Mouse (Mus musculus) brain, embryonic 14.5 days (tissue): ENCODE results near the gene Rreb1. TPM values are rescaled to one million over a fixed set of nuclear protein-coding genes. Genes with fewer than 3 reads are reported as not detected.

Source experiments
- DNase-seq: peaks from one replicate; pipeline ENCODE4 v3.0.0-alpha.2; 2011; ENCODE audit warnings: low read depth
- CTCF ChIP-seq: fragments of 200-500 bp; IDR thresholded peaks from 2 replicates; pipeline ENCODE4 v1.5.1; 2012; ENCODE audit warnings: inconsistent platforms, mild to moderate bottlenecking, moderate library complexity, borderline replicate concordance; ENCODE audit not compliant: insufficient read depth, insufficient read length; ENCODE audit errors: extremely low read depth
- POLR2A ChIP-seq: fragments of 200-500 bp; IDR thresholded peaks from 2 replicates; pipeline ENCODE4 v1.6.1; 2012; ENCODE audit warnings: mild to moderate bottlenecking, inconsistent platforms, borderline replicate concordance; ENCODE audit not compliant: poor library complexity, insufficient read depth, insufficient read length, severe bottlenecking; ENCODE audit errors: extremely low read depth
- polyA plus RNA-seq: library from polyadenylated mRNA; depleted of rRNA; stranded (reverse); fragments of >200 nt; gene quantifications from 2 replicates; pipeline ENCODE4 v1.2.3, GENCODE M21; 2012

The Rreb1 gene
- polyA plus RNA-seq, 1 experiment, result 8.0 TPM

GRCm38 (mm10) chr13:37875919-37876318 lies 97.7 kb downstream of the Rreb1 start:
- no peak for TF ChIP-seq CTCF
- TF ChIP-seq POLR2A, result no peak
- DNase-seq, result no peak

GRCm38 (mm10) chr13:37876366-37876765 lies 98.2 kb downstream of the Rreb1 start:
- DNase-seq, result no peak
- no peak for TF ChIP-seq POLR2A
- TF ChIP-seq CTCF, result no peak

GRCm38 (mm10) chr13:37876836-37877235 lies 98.6 kb downstream of the Rreb1 start:
- no peak for DNase-seq
- TF ChIP-seq POLR2A (no peak), CTCF (no peak)

- TF ChIP-seq CTCF (no peak), POLR2A (no peak)
- DNase-seq, result no peak
These were observed 99.0 kb downstream of the Rreb1 start for GRCm38 (mm10) chr13:37877241-37877640.

- DNase-seq, result no peak
- TF ChIP-seq CTCF (no peak), POLR2A (no peak)
These were observed 100.7 kb downstream of the Rreb1 start for GRCm38 (mm10) chr13:37878918-37879331.

GRCm38 (mm10) chr13:37879556-37879955 lies 101.4 kb downstream of the Rreb1 start:
- DNase-seq, result no peak
- TF ChIP-seq POLR2A (no peak), CTCF (no peak)

- DNase-seq, result no peak
- TF ChIP-seq POLR2A (no peak), CTCF (no peak)
These were observed 101.8 kb downstream of the Rreb1 start for GRCm38 (mm10) chr13:37880035-37880434.

GRCm38 (mm10) chr13:37880581-37881130 lies 102.5 kb downstream of the Rreb1 start:
- no peak for DNase-seq
- no peak for TF ChIP-seq CTCF
- no peak for TF ChIP-seq POLR2A

- no peak for DNase-seq
- no peak for TF ChIP-seq POLR2A
These were observed 104.3 kb downstream of the Rreb1 start for GRCm38 (mm10) chr13:37882521-37882920.

- TF ChIP-seq POLR2A, result no peak
- no peak for TF ChIP-seq CTCF
- no peak for DNase-seq
These were observed 104.8 kb downstream of the Rreb1 start for GRCm38 (mm10) chr13:37883008-37883407.

GRCm38 (mm10) chr13:37885392-37885791 lies 107.2 kb downstream of the Rreb1 start:
- TF ChIP-seq POLR2A (no peak), CTCF (no peak)
- no peak for DNase-seq

- TF ChIP-seq CTCF, result no peak
- TF ChIP-seq POLR2A, result no peak
- DNase-seq, result no peak
These were observed 107.8 kb downstream of the Rreb1 start for GRCm38 (mm10) chr13:37886024-37886423.
